ENCODE assay signal across 25 mouse cellular contexts in the genomic region with DNA sequence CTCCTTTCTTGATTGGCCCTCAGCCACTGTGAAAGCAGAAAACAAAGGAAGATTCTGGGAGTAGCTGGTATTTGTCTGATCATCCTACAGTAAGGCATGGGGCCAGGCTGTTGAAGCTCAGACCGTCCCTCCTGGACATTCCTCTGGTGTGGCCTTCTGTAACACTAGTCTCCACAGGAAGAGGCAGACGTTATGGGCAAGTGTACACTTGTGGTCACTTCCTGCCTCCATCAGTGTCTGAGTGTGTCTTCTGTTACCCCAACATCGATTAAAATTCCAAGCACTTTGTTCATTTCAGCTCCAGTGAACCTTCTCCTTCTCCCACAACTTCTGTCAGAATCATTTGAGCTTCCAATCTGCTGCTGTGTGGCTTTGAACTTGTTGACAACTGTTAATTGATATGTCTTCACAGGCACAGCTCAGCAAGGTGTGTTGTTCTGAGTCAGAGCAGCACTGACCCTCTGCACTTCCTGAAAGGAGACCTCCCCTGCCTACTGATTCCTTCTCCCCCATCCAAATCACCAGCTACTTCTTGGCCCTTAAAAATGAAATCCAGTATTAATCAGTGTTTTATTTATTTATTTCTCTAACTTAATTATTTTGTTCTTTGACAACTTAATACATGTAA.
DNase-seq lines count a peak whose midpoint lies in the region; ATAC-seq and TF ChIP-seq lines count a peak whose summit lies in the region.
"Had no signal": no experiment of that assay in that cellular context is flagged by ENCODE, and none has a peak within 500 bp of the region (broad histone marks: within the 10 kb centered on the region; RNA-seq: fewer than 3 reads in every experiment).

No protein-coding gene starts in this region.

- no peak overlapping the region for H3K4me3 ChIP-seq in kidney, embryonic 15.5 days (replicated peaks)
- H3K4me3 ChIP-seq in kidney, postnatal 0 days (replicated peaks; ENCODE audit: low read depth, low read length), result no peak overlapping the region
- H3K4me3 ChIP-seq: embryonic facial prominence, embryonic 10.5 days; embryonic facial prominence, embryonic 12.5 days; forebrain, embryonic 13.5 days; forebrain, embryonic 15.5 days had no signal

- no peak for TF ChIP-seq CTCF in kidney, postnatal 0 days (IDR thresholded peaks at IDR 0.05; ENCODE audit: low read depth)

- no peak for DNase-seq in kidney, postnatal 10 days
- DNase-seq in kidney, postnatal 0 days (ENCODE audit: low spot score), result peak; percentile 65
- DNase-seq in kidney, adult 18-20 months, result no peak
- DNase-seq in CD4-positive helper T cell, adult 2 months (ENCODE audit: low read depth, low spot score), result peak; percentile 4
- peak; percentile 81 for DNase-seq in Muller cell, postnatal 12 days (ENCODE audit: inconsistent ontology term)
- DNase-seq in lung, postnatal 4 days, result no peak
- DNase-seq: adrenal gland, adult 8-10 months; adrenal gland, postnatal 14 days; adrenal gland, postnatal 36 days; cerebellum, adult 11-12 months; cerebellum, adult 2 months; cerebellum, adult 9-10 months; cerebellum, postnatal 10 days; cerebellum, postnatal 25 days; forebrain, postnatal 0 days had no signal

- no peaks in the 10 kb centered on the region for H3K36me3 ChIP-seq in kidney, embryonic 15.5 days
- no peaks in the 10 kb centered on the region for H3K36me3 ChIP-seq in kidney, postnatal 0 days (ENCODE audit: insufficient read depth, low read length)
- H3K36me3 ChIP-seq: embryonic facial prominence, embryonic 10.5 days; embryonic facial prominence, embryonic 12.5 days; forebrain, embryonic 15.5 days; G1E had no signal

- no peaks in the 10 kb centered on the region for H3K9me3 ChIP-seq in kidney, embryonic 15.5 days (replicated peaks)
- no peaks in the 10 kb centered on the region for H3K9me3 ChIP-seq in kidney, postnatal 0 days (replicated peaks; ENCODE audit: low read length)
- H3K9me3 ChIP-seq: embryonic facial prominence, embryonic 10.5 days; embryonic facial prominence, embryonic 12.5 days; forebrain, embryonic 13.5 days; forebrain, embryonic 15.5 days; G1E had no signal

- no peaks in the 10 kb centered on the region for H3K27me3 ChIP-seq in kidney, embryonic 15.5 days
- H3K27me3 ChIP-seq in kidney, postnatal 0 days (ENCODE audit: insufficient read depth, low read length), result no peaks in the 10 kb centered on the region
- H3K27me3 ChIP-seq: CH12.LX; embryonic facial prominence, embryonic 12.5 days; forebrain, embryonic 13.5 days; forebrain, embryonic 15.5 days had no signal

- 0 out of 2 replicates have a peak overlapping the region, but pooled peaks have one; percentile 46 for H3K27ac ChIP-seq in kidney, embryonic 15.5 days
- H3K27ac ChIP-seq in kidney, postnatal 0 days, result no peak overlapping the region
- H3K27ac ChIP-seq: embryonic facial prominence, embryonic 10.5 days; embryonic facial prominence, embryonic 12.5 days; forebrain, embryonic 13.5 days; forebrain, embryonic 15.5 days had no signal

- WGBS in kidney, embryonic 15.5 days, result 24% methylated on average over 3 of the region's 3 CpGs
- WGBS in kidney, postnatal 0 days, result 28% methylated on average over 3 of the region's 3 CpGs

- no peak overlapping the region for H3K4me2 ChIP-seq in kidney, embryonic 15.5 days
- H3K4me2 ChIP-seq in kidney, postnatal 0 days (ENCODE audit: low read length), result no peak overlapping the region
- H3K4me2 ChIP-seq: embryonic facial prominence, embryonic 12.5 days; forebrain, embryonic 13.5 days; forebrain, embryonic 15.5 days had no signal

- ATAC-seq in kidney, embryonic 15.5 days (replicated peaks; ENCODE audit: low FRiP score), result peak; percentile 87
- ATAC-seq in kidney, postnatal 0 days (replicated peaks; ENCODE audit: low FRiP score, low read depth), result no peak; the same call in 1 of the 2 replicates
- ATAC-seq in frontal cortex, adult (ENCODE audit: low TSS enrichment), result no peak
- ATAC-seq: activated CD4-positive, CD25-positive, alpha-beta regulatory T cell, adult 4 months; CD4-positive, CD25-positive, alpha-beta regulatory T cell, adult 4 months; forebrain, embryonic 13.5 days; forebrain, embryonic 15.5 days; forebrain, postnatal 0 days had no signal

- peaks cover 26% of the 10 kb centered on the region for H3K4me1 ChIP-seq in kidney, embryonic 15.5 days
- H3K4me1 ChIP-seq in kidney, postnatal 0 days (replicated peaks; ENCODE audit: insufficient read depth, low read length), result peaks cover 3% of the 10 kb centered on the region; the same call in 1 of the 2 replicates

- no peak overlapping the region for H3K9ac ChIP-seq in kidney, embryonic 15.5 days
- H3K9ac ChIP-seq in kidney, postnatal 0 days (ENCODE audit: low read depth, low read length), result no peak overlapping the region
- H3K9ac ChIP-seq: embryonic facial prominence, embryonic 12.5 days; forebrain, embryonic 13.5 days; forebrain, embryonic 15.5 days; forebrain, postnatal 0 days had no signal

Comparison
In these comparisons a context has a peak if more than half of its experiments do, and no peak if none do; other contexts are left out.
1. DNase-seq: peak in kidney, postnatal 0 days (single experiment), CD4-positive helper T cell, adult 2 months (single experiment) and Muller cell, postnatal 12 days (single experiment); none in kidney, postnatal 10 days (single experiment), kidney, adult 18-20 months (single experiment) and lung, postnatal 4 days (0 of 2).